Mouse (Mus musculus) ES-E14 (cell line): ENCODE results near the gene Lhpp.

Source experiments
- HCFC1 ChIP-seq: IDR thresholded peaks from 2 replicates; pipeline ENCODE4 v1.6.1; 2012; ENCODE audit warnings: low read length, inconsistent platforms, borderline replicate concordance; ENCODE audit not compliant: insufficient read depth
- ZC3H11A ChIP-seq: IDR thresholded peaks from 2 replicates; pipeline ENCODE4 v1.6.1; 2012; ENCODE audit warnings: low read depth, mild to moderate bottlenecking, inconsistent platforms, low read length, borderline replicate concordance

DNA sequence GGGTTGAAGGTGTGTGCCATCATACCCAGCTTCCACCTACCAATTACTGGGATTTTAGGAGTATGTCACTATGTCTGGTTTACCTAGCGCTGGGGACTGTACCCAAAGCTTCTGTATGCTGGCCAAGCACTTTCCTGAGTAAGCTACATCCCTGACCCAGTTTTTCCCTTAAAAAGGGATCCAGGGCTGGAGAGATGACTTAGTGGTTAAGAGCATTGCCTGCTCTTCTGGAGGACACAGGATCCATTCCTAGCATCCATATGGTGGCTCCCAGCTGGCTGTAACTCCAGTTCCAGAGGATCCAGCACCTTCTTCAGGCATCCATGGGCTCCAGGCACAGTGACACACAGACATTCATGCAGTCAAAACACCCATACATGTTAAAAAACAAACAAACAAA, 36.1 kb downstream of the Lhpp start:
- TF ChIP-seq ZC3H11A (no peak), HCFC1 (no peak)
